Mouse (Mus musculus) C2C12 (cell line): ENCODE data around the gene Rft1.

Source experiments
- CEBPB ChIP-seq: IDR thresholded peaks from one replicate; pipeline ENCODE4 v1.6.1; 2011; ENCODE audit warnings: low read depth, mild to moderate bottlenecking, control low read depth, moderate library complexity
- CTCF ChIP-seq: IDR thresholded peaks from one replicate; pipeline ENCODE4 v1.5.1; 2011; ENCODE audit not compliant: control insufficient read depth, insufficient read depth, insufficient read length
- MAX ChIP-seq: IDR thresholded peaks from one replicate; pipeline ENCODE4 v1.6.1; 2011; ENCODE audit warnings: mild to moderate bottlenecking, control low read depth
- MYOD1 ChIP-seq: IDR thresholded peaks from one replicate; pipeline ENCODE4 v1.6.1; 2011; ENCODE audit warnings: low read depth; ENCODE audit not compliant: control insufficient read depth, insufficient read length
- MYOG ChIP-seq: IDR thresholded peaks from one replicate; pipeline ENCODE4 v1.6.1; 2011; ENCODE audit not compliant: control insufficient read depth, insufficient read length; ENCODE audit errors: extremely low read depth
- USF1 ChIP-seq: IDR thresholded peaks from one replicate; pipeline ENCODE4 v1.6.1; 2011; ENCODE audit warnings: low read depth, mild to moderate bottlenecking, control low read depth, moderate library complexity

GRCm38 (mm10) chr14:30736413-30736812 is 82.3 kb downstream of the Rft1 start:
- TF ChIP-seq MAX, result no peak
- TF ChIP-seq CTCF, result no peak
- no peak for TF ChIP-seq USF1
- TF ChIP-seq MYOG, result no peak
- no peak for TF ChIP-seq CEBPB
- TF ChIP-seq MYOD1, result no peak
